36 mouse cellular contexts compared by ENCODE assay signal in genomic region chr5:113345781-113346180, GRCm38 (mm10). TPM values are rescaled to one million over a fixed set of nuclear protein-coding genes. Genes with fewer than 3 reads are reported as not detected.
DNase-seq lines count a peak whose midpoint lies in the region; ATAC-seq and TF ChIP-seq lines count a peak whose summit lies in the region.
"Had no signal": no experiment of that assay in that cellular context is flagged by ENCODE, and none has a peak within 500 bp of the region (broad histone marks: within the 10 kb centered on the region; RNA-seq: fewer than 3 reads in every experiment).

No protein-coding gene starts in this region.

- H3K4me1 ChIP-seq in forebrain, embryonic 10.5 days = peaks cover 57% of the 10 kb centered on the region
- H3K4me1 ChIP-seq in forebrain, embryonic 14.5 days (ENCODE audit: control insufficient read depth, insufficient read depth, low read length) = peaks cover 8% of the 10 kb centered on the region
- peaks cover 22% of the 10 kb centered on the region for H3K4me1 ChIP-seq in midbrain, embryonic 11.5 days (ENCODE audit: control insufficient read depth, insufficient read depth, low read length)
- H3K4me1 ChIP-seq in midbrain, postnatal 0 days (ENCODE audit: insufficient read depth, low read length) = 0 out of 2 replicates have a peak, but pooled peaks cover 2% of the 10 kb centered on the region
- H3K4me1 ChIP-seq in forebrain, embryonic 13.5 days = peaks cover 44% of the 10 kb centered on the region
- H3K4me1 ChIP-seq in stomach, postnatal 0 days (replicated peaks; ENCODE audit: control insufficient read depth, insufficient read depth) = no peaks in the 10 kb centered on the region
- H3K4me1 ChIP-seq: heart, embryonic 15.5 days had no signal

- no peaks in the 10 kb centered on the region for H3K36me3 ChIP-seq in forebrain, embryonic 10.5 days (replicated peaks)
- H3K36me3 ChIP-seq in forebrain, embryonic 14.5 days (ENCODE audit: control insufficient read depth, insufficient read depth, low read length) = no peaks in the 10 kb centered on the region
- no peaks in the 10 kb centered on the region for H3K36me3 ChIP-seq in midbrain, embryonic 11.5 days (ENCODE audit: control insufficient read depth, insufficient read depth, low read length)
- no peaks in the 10 kb centered on the region for H3K36me3 ChIP-seq in midbrain, postnatal 0 days (ENCODE audit: insufficient read depth, low read length)
- H3K36me3 ChIP-seq in forebrain, embryonic 13.5 days (ENCODE audit: poor library complexity, severe bottlenecking) = no peaks in the 10 kb centered on the region
- no peaks in the 10 kb centered on the region for H3K36me3 ChIP-seq in stomach, postnatal 0 days (ENCODE audit: control insufficient read depth, insufficient read depth, low read length)
- H3K36me3 ChIP-seq: embryonic facial prominence, embryonic 12.5 days; G1E; heart, embryonic 15.5 days had no signal

- no peak overlapping the region for H3K4me2 ChIP-seq in forebrain, embryonic 14.5 days (ENCODE audit: low read length)
- peak overlapping the region; percentile 10; the same call in 1 of the 2 replicates for H3K4me2 ChIP-seq in midbrain, embryonic 11.5 days
- H3K4me2 ChIP-seq in midbrain, postnatal 0 days (ENCODE audit: low read depth, low read length, poor library complexity, severe bottlenecking) = no peak overlapping the region
- H3K4me2 ChIP-seq in forebrain, embryonic 13.5 days = peak overlapping the region; percentile 11
- H3K4me2 ChIP-seq in stomach, postnatal 0 days (replicated peaks; ENCODE audit: low read depth) = no peak overlapping the region
- H3K4me2 ChIP-seq: embryonic facial prominence, embryonic 12.5 days; heart, embryonic 15.5 days had no signal

- WGBS in forebrain, embryonic 10.5 days = 4% methylated on average over 11 of the region's 11 CpGs
- 3% methylated on average over 11 of the region's 11 CpGs for WGBS in forebrain, embryonic 14.5 days
- 5% methylated on average over 11 of the region's 11 CpGs for WGBS in midbrain, embryonic 11.5 days
- 11% methylated on average over 11 of the region's 11 CpGs for WGBS in midbrain, postnatal 0 days
- 4% methylated on average over 11 of the region's 11 CpGs for WGBS in forebrain, embryonic 13.5 days
- 17% methylated on average over 11 of the region's 11 CpGs for WGBS in stomach, postnatal 0 days

- H3K9me3 ChIP-seq in forebrain, embryonic 10.5 days = no peaks in the 10 kb centered on the region
- no peaks in the 10 kb centered on the region for H3K9me3 ChIP-seq in forebrain, embryonic 14.5 days (replicated peaks; ENCODE audit: control insufficient read depth, low read length)
- H3K9me3 ChIP-seq in midbrain, embryonic 11.5 days (ENCODE audit: control insufficient read depth, low read length) = no peaks in the 10 kb centered on the region
- H3K9me3 ChIP-seq in midbrain, postnatal 0 days (ENCODE audit: low read length) = no peaks in the 10 kb centered on the region
- H3K9me3 ChIP-seq in forebrain, embryonic 13.5 days (replicated peaks) = no peaks in the 10 kb centered on the region
- H3K9me3 ChIP-seq in stomach, postnatal 0 days (ENCODE audit: control insufficient read depth, low read length) = no peaks in the 10 kb centered on the region
- H3K9me3 ChIP-seq: embryonic facial prominence, embryonic 12.5 days; heart, embryonic 15.5 days had no signal

- peaks cover 95% of the 10 kb centered on the region for H3K27me3 ChIP-seq in forebrain, embryonic 10.5 days (ENCODE audit: poor library complexity, severe bottlenecking)
- peaks cover 12% of the 10 kb centered on the region for H3K27me3 ChIP-seq in forebrain, embryonic 14.5 days (replicated peaks; ENCODE audit: control insufficient read depth, insufficient read depth, low read length)
- H3K27me3 ChIP-seq in midbrain, embryonic 11.5 days (ENCODE audit: control insufficient read depth, insufficient read depth, low read length) = peaks cover 45% of the 10 kb centered on the region
- peaks cover 35% of the 10 kb centered on the region for H3K27me3 ChIP-seq in midbrain, postnatal 0 days (ENCODE audit: insufficient read depth, low read length)
- H3K27me3 ChIP-seq in forebrain, embryonic 13.5 days = peaks cover 60% of the 10 kb centered on the region
- no peaks in the 10 kb centered on the region for H3K27me3 ChIP-seq in stomach, postnatal 0 days (ENCODE audit: control insufficient read depth, insufficient read depth, low read length)

- H3K9ac ChIP-seq in forebrain, embryonic 14.5 days (ENCODE audit: low read length) = no peak overlapping the region
- H3K9ac ChIP-seq in midbrain, embryonic 11.5 days (ENCODE audit: low read length) = no peak overlapping the region
- no peak overlapping the region for H3K9ac ChIP-seq in midbrain, postnatal 0 days (replicated peaks; ENCODE audit: low read length, poor library complexity, severe bottlenecking)
- H3K9ac ChIP-seq in forebrain, embryonic 13.5 days = no peak overlapping the region
- no peak overlapping the region for H3K9ac ChIP-seq in stomach, postnatal 0 days (ENCODE audit: low read length)
- H3K9ac ChIP-seq: embryonic facial prominence, embryonic 12.5 days; heart, embryonic 15.5 days had no signal

- TF ChIP-seq EP300 in stomach, postnatal 0 days (optimal IDR thresholded peaks at IDR 0.05) = no peak

- no peak overlapping the region for H3K27ac ChIP-seq in forebrain, embryonic 10.5 days
- no peak overlapping the region for H3K27ac ChIP-seq in forebrain, embryonic 14.5 days (ENCODE audit: low read depth, low read length)
- no peak overlapping the region for H3K27ac ChIP-seq in midbrain, embryonic 11.5 days (ENCODE audit: low read depth, low read length)
- H3K27ac ChIP-seq in midbrain, postnatal 0 days (ENCODE audit: low read depth, low read length) = no peak overlapping the region
- no peak overlapping the region for H3K27ac ChIP-seq in forebrain, embryonic 13.5 days
- H3K27ac ChIP-seq in stomach, postnatal 0 days (replicated peaks) = no peak overlapping the region
- H3K27ac ChIP-seq: embryonic facial prominence, embryonic 12.5 days; gastrocnemius, adult 2 months; heart, embryonic 15.5 days; hindbrain, postnatal 0 days; layer of hippocampus, adult 2 months had no signal

- TF ChIP-seq CTCF in midbrain, postnatal 0 days (IDR thresholded peaks at IDR 0.05) = no peak
- no peak for TF ChIP-seq CTCF in stomach, postnatal 0 days (IDR thresholded peaks at IDR 0.05; ENCODE audit: low read depth)

- no peak for ATAC-seq in forebrain, embryonic 14.5 days
- no peak for ATAC-seq in midbrain, embryonic 11.5 days (ENCODE audit: low FRiP score)
- ATAC-seq in midbrain, postnatal 0 days (ENCODE audit: low FRiP score) = no peak
- no peak for ATAC-seq in forebrain, embryonic 13.5 days
- ATAC-seq in stomach, postnatal 0 days (ENCODE audit: low FRiP score, low TSS enrichment) = no peak
- ATAC-seq: hindbrain, postnatal 0 days; intestine, embryonic 16.5 days; Patski had no signal

- peak overlapping the region; percentile 30 for H3K4me3 ChIP-seq in forebrain, embryonic 10.5 days
- H3K4me3 ChIP-seq in forebrain, embryonic 14.5 days (ENCODE audit: low read depth, low read length) = no peak overlapping the region
- no peak overlapping the region for H3K4me3 ChIP-seq in midbrain, embryonic 11.5 days (ENCODE audit: low read depth, low read length)
- H3K4me3 ChIP-seq in midbrain, postnatal 0 days (ENCODE audit: low read depth, low read length) = no peak overlapping the region
- H3K4me3 ChIP-seq in forebrain, embryonic 13.5 days = no peak overlapping the region
- H3K4me3 ChIP-seq in stomach, postnatal 0 days (ENCODE audit: low read depth, low read length) = no peak overlapping the region
- H3K4me3 ChIP-seq: embryonic facial prominence, embryonic 12.5 days; erythroblast, embryonic 14.5 days; gastrocnemius, adult 2 months; heart, embryonic 15.5 days; layer of hippocampus, adult 2 months had no signal

- no peak for DNase-seq in forebrain, embryonic 10.5 days (ENCODE audit: extremely low spot score, low spot score)
- DNase-seq in forebrain, embryonic 14.5 days (ENCODE audit: low spot score) = no peak
- no peak for DNase-seq in midbrain, embryonic 11.5 days (ENCODE audit: low spot score, missing footprints)
- no peak for DNase-seq in midbrain, postnatal 0 days (ENCODE audit: low spot score)
- DNase-seq in ES-CJ7 (ENCODE audit: low read depth, low spot score) = peak; percentile 94
- no peak for DNase-seq in heart, adult 18-20 months
- no peak for DNase-seq in stomach, postnatal 0 days (ENCODE audit: low spot score)
- DNase-seq: adrenal gland, postnatal 10 days; cerebellum, adult 18-20 months; cerebellum, postnatal 14 days; gastrocnemius, adult 2 months; heart, postnatal 36 days; kidney, postnatal 25 days; lung, postnatal 4 days; right cerebral cortex, postnatal 25 days; thymus, adult 18-20 months; thymus, postnatal 4 days had no signal

RNA-seq across cellular contexts. Expression of gene Aym1, which starts 11.3 kb away (rescaled TPM):
- polyA plus RNA-seq in forebrain, embryonic 10.5 days (2016; fragmentation: Nextera tagmentation; extraction: Ambion mirVana) = not detected in 2 replicates
- polyA plus RNA-seq in forebrain, embryonic 14.5 days (2014; fragmentation: Nextera tagmentation; extraction: Ambion mirVana) = not detected in 2 replicates
- not detected in 2 replicates for polyA plus RNA-seq in midbrain, embryonic 11.5 days (2014; fragmentation: Nextera tagmentation; extraction: Ambion mirVana)
- not detected in 2 replicates for total RNA-seq in midbrain, postnatal 0 days (2014; rRNA removed)
- polyA plus RNA-seq in midbrain, postnatal 0 days (2015; fragmentation: Nextera tagmentation; extraction: Ambion mirVana) = not detected in 2 replicates
- not detected in 2 replicates for polyA plus RNA-seq in forebrain, embryonic 13.5 days (2015; fragmentation: Nextera tagmentation; extraction: Ambion mirVana)
- total RNA-seq in heart, adult 18-20 months (2021) = not detected
- polyA plus RNA-seq in stomach, postnatal 0 days (2015; fragmentation: Nextera tagmentation; extraction: Ambion mirVana) = not detected in 2 replicates
- total RNA-seq: adrenal gland, postnatal 10 days; G1E; gastrocnemius, adult 2 months; gastrocnemius, postnatal 4 days; heart, postnatal 36 days; hindbrain, postnatal 0 days; layer of hippocampus, adult 2 months; layer of hippocampus, postnatal 25 days; left cerebral cortex, postnatal 10 days; liver, adult 2 months had no signal
- polyA plus RNA-seq: embryonic facial prominence, embryonic 12.5 days; erythroblast, embryonic 14.5 days; frontal cortex, adult 2 months; G1E; heart, embryonic 15.5 days; hindbrain, postnatal 0 days; intestine, embryonic 16.5 days; kidney, embryonic 14.5 days; limb, embryonic 11.5 days; liver, adult 2 months; liver, embryonic 16.5 days; lung, embryonic 16.5 days; Patski; spleen, adult 2 months had no signal

RNA-seq across cellular contexts. Expression of gene Sgsm1, which starts 35.2 kb away (rescaled TPM):
- polyA plus RNA-seq in forebrain, embryonic 10.5 days (2016; fragmentation: Nextera tagmentation; extraction: Ambion mirVana) = 15.5 and 18.2 TPM in 2 replicates
- polyA plus RNA-seq in forebrain, embryonic 14.5 days (2014; fragmentation: Nextera tagmentation; extraction: Ambion mirVana) = 6.7 and 8.9 TPM in 2 replicates
- polyA plus RNA-seq in midbrain, embryonic 11.5 days (2014; fragmentation: Nextera tagmentation; extraction: Ambion mirVana) = 10.8 TPM in 2 replicates
- 52.9 and 53.4 TPM in 2 replicates for total RNA-seq in midbrain, postnatal 0 days (2014; rRNA removed)
- 19.8 and 27.3 TPM in 2 replicates for polyA plus RNA-seq in midbrain, postnatal 0 days (2015; fragmentation: Nextera tagmentation; extraction: Ambion mirVana)
- 9.8 and 11.9 TPM in 2 replicates for polyA plus RNA-seq in forebrain, embryonic 13.5 days (2015; fragmentation: Nextera tagmentation; extraction: Ambion mirVana)
- total RNA-seq in heart, adult 18-20 months (2021) = 1 to 10 TPM in 1 of 2 experiments, under 1 TPM in 1; 0.25 to 1.0 TPM
- 3.2 and 4.2 TPM in 2 replicates for polyA plus RNA-seq in stomach, postnatal 0 days (2015; fragmentation: Nextera tagmentation; extraction: Ambion mirVana)
- polyA plus RNA-seq: erythroblast, embryonic 14.5 days; G1E had no signal

Comparison
In these comparisons a context has a peak if more than half of its experiments do, and no peak if none do; other contexts are left out.
1. H3K4me2 ChIP-seq: peak in midbrain, embryonic 11.5 days (single experiment) and forebrain, embryonic 13.5 days (single experiment); none in forebrain, embryonic 14.5 days (single experiment), midbrain, postnatal 0 days (single experiment) and stomach, postnatal 0 days (single experiment).